ENCODE assay signal across 25 mouse cellular contexts in genomic region chr16:23030673-23031435, GRCm38 (mm10). TPM values are rescaled to one million over a fixed set of nuclear protein-coding genes. Genes with fewer than 3 reads are reported as not detected.
A peak's percentile ranks its signal among the peaks of the same experiment; 100 is the strongest.
DNase-seq lines count a peak whose midpoint lies in the region; ATAC-seq and TF ChIP-seq lines count a peak whose summit lies in the region.
"Had no signal": no experiment of that assay in that cellular context is flagged by ENCODE, and none has a peak within 500 bp of the region (broad histone marks: within the 10 kb centered on the region; RNA-seq: fewer than 3 reads in every experiment).

No protein-coding gene starts in this region.

- TF ChIP-seq EP300 in ES-Bruce4 (IDR thresholded peaks at IDR 0.05; ENCODE audit: insufficient read depth, low read depth, low read length): peak; percentile 86

- H3K4me3 ChIP-seq in kidney, adult 2 months (ENCODE audit: insufficient read depth, low read depth, low read length): no peak overlapping the region
- no peak overlapping the region for H3K4me3 ChIP-seq in kidney, embryonic 14.5 days (ENCODE audit: low read length)
- H3K4me3 ChIP-seq in ES-Bruce4 (ENCODE audit: low read depth, low read length): no peak overlapping the region
- H3K4me3 ChIP-seq: embryonic facial prominence, embryonic 10.5 days; forebrain, embryonic 13.5 days; limb, embryonic 13.5 days; myocyte; stomach, embryonic 15.5 days had no signal

- H3K27me3 ChIP-seq in kidney, adult 2 months (replicated peaks; ENCODE audit: control insufficient read depth, insufficient read depth, low read length): no peaks in the 10 kb centered on the region
- no peaks in the 10 kb centered on the region for H3K27me3 ChIP-seq in kidney, embryonic 14.5 days (ENCODE audit: control insufficient read depth, insufficient read depth, low read length)
- H3K27me3 ChIP-seq in ES-Bruce4 (ENCODE audit: control insufficient read depth, insufficient read depth, low read length, poor library complexity, severe bottlenecking): no peaks in the 10 kb centered on the region
- H3K27me3 ChIP-seq: forebrain, embryonic 13.5 days; limb, embryonic 13.5 days; stomach, embryonic 15.5 days had no signal

- H3K36me3 ChIP-seq in kidney, adult 2 months (ENCODE audit: control insufficient read depth, insufficient read depth, low read length): no peaks in the 10 kb centered on the region
- no peaks in the 10 kb centered on the region for H3K36me3 ChIP-seq in kidney, embryonic 14.5 days (ENCODE audit: control insufficient read depth, insufficient read depth, low read length)
- no peaks in the 10 kb centered on the region for H3K36me3 ChIP-seq in ES-Bruce4 (ENCODE audit: control insufficient read depth, insufficient read depth, low read length, poor library complexity, severe bottlenecking)
- H3K36me3 ChIP-seq: embryonic facial prominence, embryonic 10.5 days; limb, embryonic 13.5 days; stomach, embryonic 15.5 days had no signal

- peaks cover 17% of the 10 kb centered on the region for H3K4me1 ChIP-seq in kidney, adult 2 months (ENCODE audit: control insufficient read depth, insufficient read depth, low read length)
- no peaks in the 10 kb centered on the region for H3K4me1 ChIP-seq in kidney, embryonic 14.5 days (ENCODE audit: control insufficient read depth, insufficient read depth, low read length)
- no peaks in the 10 kb centered on the region for H3K4me1 ChIP-seq in ES-Bruce4 (ENCODE audit: control insufficient read depth, insufficient read depth, low read length)
- H3K4me1 ChIP-seq: forebrain, embryonic 13.5 days; limb, embryonic 13.5 days; stomach, embryonic 15.5 days had no signal

- DNase-seq in kidney, adult 2 months: peak; percentile 42
- DNase-seq in WW6 (ENCODE audit: low read depth, low spot score): peak; percentile 29
- peak; percentile 21 for DNase-seq in fibroblast of lung, adult 2 months (ENCODE audit: low read depth)
- DNase-seq in right cerebral cortex, postnatal 14 days: no peak
- no peak for DNase-seq in B cell, adult 2 months
- DNase-seq: cerebellum, adult 2 months; heart, adult 18-20 months; heart, postnatal 36 days; kidney, adult 9 months; lung, postnatal 14 days; midbrain, embryonic 14.5 days; thymus, adult 18-20 months; thymus, postnatal 4 days had no signal

- no peaks in the 10 kb centered on the region for H3K9me3 ChIP-seq in kidney, embryonic 14.5 days (ENCODE audit: control insufficient read depth, low read length)
- H3K9me3 ChIP-seq in ES-Bruce4 (replicated peaks; ENCODE audit: control insufficient read depth, insufficient read depth, low read length, poor library complexity, severe bottlenecking): peaks cover 25% of the 10 kb centered on the region
- H3K9me3 ChIP-seq: forebrain, embryonic 13.5 days; limb, embryonic 13.5 days; stomach, embryonic 15.5 days had no signal

- H3K4me2 ChIP-seq in kidney, embryonic 14.5 days (replicated peaks; ENCODE audit: low read depth, low read length): no peak overlapping the region
- H3K4me2 ChIP-seq: forebrain, embryonic 13.5 days; hindbrain, embryonic 14.5 days; limb, embryonic 13.5 days; stomach, embryonic 15.5 days had no signal

- H3K27ac ChIP-seq in kidney, adult 2 months (ENCODE audit: insufficient read depth, low read depth, low read length): peak overlapping the region; percentile 87; the same call in 1 of the 2 replicates
- H3K27ac ChIP-seq in kidney, embryonic 14.5 days (ENCODE audit: low read depth, low read length): no peak overlapping the region
- H3K27ac ChIP-seq in ES-Bruce4 (ENCODE audit: insufficient read depth, low read length): peak overlapping the region; percentile 76
- H3K27ac ChIP-seq: embryonic facial prominence, embryonic 10.5 days; forebrain, embryonic 13.5 days; hindbrain, embryonic 14.5 days; limb, embryonic 13.5 days; stomach, embryonic 15.5 days had no signal

- no peak for ATAC-seq in kidney, embryonic 14.5 days (ENCODE audit: low FRiP score, low TSS enrichment)
- ATAC-seq: forebrain, embryonic 13.5 days had no signal

- H3K9ac ChIP-seq in kidney, embryonic 14.5 days (ENCODE audit: low read depth, low read length): no peak overlapping the region
- no peak overlapping the region for H3K9ac ChIP-seq in ES-Bruce4 (ENCODE audit: low read depth, poor library complexity, severe bottlenecking)
- H3K9ac ChIP-seq: forebrain, embryonic 13.5 days; hindbrain, embryonic 14.5 days; limb, embryonic 13.5 days; stomach, embryonic 15.5 days had no signal

- 64% methylated on average over 5 of the region's 5 CpGs for WGBS in kidney, adult 2 months
- WGBS in kidney, embryonic 14.5 days: 87% methylated on average over 5 of the region's 5 CpGs

- no peak for TF ChIP-seq CTCF in kidney, adult 2 months (conservative IDR thresholded peaks at IDR 0.05; ENCODE audit: insufficient read depth, insufficient read length, low read depth, low read length)
- no peak for TF ChIP-seq CTCF in ES-Bruce4 (IDR thresholded peaks at IDR 0.05; ENCODE audit: low read depth, low read length)

- no peak for TF ChIP-seq POLR2A in kidney, adult 2 months (IDR thresholded peaks at IDR 0.05; ENCODE audit: low read depth, low read length)
- no peak for TF ChIP-seq POLR2A in ES-Bruce4 (IDR thresholded peaks at IDR 0.05; ENCODE audit: insufficient read depth, low read length)

RNA-seq across cellular contexts. Expression of gene Kng2, which starts 1.6 kb away (rescaled TPM):
- 173 and 180 TPM in 2 replicates for polyA plus RNA-seq in kidney, adult 2 months (2012; rRNA removed)
- 1.4 and 2.5 TPM in 2 replicates for polyA plus RNA-seq in kidney, embryonic 14.5 days (2014; fragmentation: Nextera tagmentation; extraction: Ambion mirVana)
- 1.2 TPM in 1 of 2 replicates, not detected in the other for polyA plus RNA-seq in ES-Bruce4 (2011; ENCODE audit: insufficient read depth, insufficient read length, low read depth, missing spikeins)
- polyA plus RNA-seq: cerebellum, adult 2 months; embryonic facial prominence, embryonic 10.5 days; forebrain, embryonic 13.5 days; frontal cortex, adult 2 months; heart, embryonic 14.5 days; intestine, embryonic 14.5 days; midbrain, embryonic 14.5 days; myocyte had no signal

RNA-seq across cellular contexts. Expression of gene Kng1, which starts 26.8 kb away (rescaled TPM):
- 0.41 and 0.43 TPM in 2 replicates for polyA plus RNA-seq in kidney, adult 2 months (2012; rRNA removed)
- 0.20 and 0.49 TPM in 2 replicates for polyA plus RNA-seq in kidney, embryonic 14.5 days (2014; fragmentation: Nextera tagmentation; extraction: Ambion mirVana)
- polyA plus RNA-seq in ES-Bruce4 (2011; ENCODE audit: insufficient read depth, insufficient read length, low read depth, missing spikeins): 1.1 TPM in 1 of 2 replicates, not detected in the other
- polyA plus RNA-seq: cerebellum, adult 2 months; embryonic facial prominence, embryonic 10.5 days; forebrain, embryonic 13.5 days; frontal cortex, adult 2 months; heart, embryonic 14.5 days; hindbrain, embryonic 14.5 days; intestine, embryonic 14.5 days; large intestine, adult 2 months; midbrain, embryonic 14.5 days; myocyte had no signal

Comparison
In these comparisons a context has a peak if more than half of its experiments do, and no peak if none do; other contexts are left out.
1. RNA of gene Kng2, which starts 1.6 kb away (polyA plus RNA-seq): 173 to 180 TPM in kidney, adult 2 months; 1.4 to 2.5 TPM in kidney, embryonic 14.5 days and 1.2 TPM in ES-Bruce4; every median in the first group is over 10 times any median in the second.
2. DNase-seq: peak in kidney, adult 2 months (single experiment), WW6 (single experiment) and fibroblast of lung, adult 2 months (single experiment); none in right cerebral cortex, postnatal 14 days (single experiment) and B cell, adult 2 months (0 of 2).